Mouse (Mus musculus): Measurements from ENCODE around the gene Vmn2r33. TPM values are rescaled to one million over a fixed set of nuclear protein-coding genes. Genes with fewer than 3 reads are reported as not detected.

The Vmn2r33 gene
- not detected for polyA plus RNA-seq (2015; fragmentation: Illumina TruSeq; extraction: RNeasy Lipid Tissue Mini Kit (QIAGEN cat#74804); ENCODE audit: insufficient read depth, low read depth, low replicate concordance)

DNA sequence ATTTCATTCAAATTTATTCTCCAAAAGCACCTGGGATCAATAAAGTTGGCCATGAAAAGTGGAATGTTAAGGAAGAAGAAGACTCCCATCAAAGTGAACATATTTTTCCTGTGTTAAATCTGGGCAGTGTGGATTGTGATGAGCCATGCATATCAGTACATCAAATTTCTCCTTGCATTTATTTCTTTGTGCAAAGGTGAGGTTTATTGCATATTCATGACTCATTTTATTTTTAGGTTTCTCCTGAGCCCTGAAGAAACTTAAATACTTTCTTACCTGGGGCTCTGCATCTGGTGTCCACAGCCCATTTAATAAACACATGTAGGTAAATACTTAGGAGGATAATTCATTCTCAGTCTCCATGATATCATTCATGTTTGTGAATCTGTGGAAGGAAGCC, at the start of gene Vmn2r33:
Vmn2r33 (minus strand) TSS at position 101 of the 400 bp plus-strand sequence.

Other genes starting within 250 kb of the Vmn2r33 start
- gene Vmn2r30, start 229.2 kb downstream of the Vmn2r33 start, polyA plus RNA-seq (2015; fragmentation: Illumina TruSeq; extraction: RNeasy Lipid Tissue Mini Kit (QIAGEN cat#74804); ENCODE audit: insufficient read depth, low read depth, low replicate concordance), result not detected
- not detected for gene Gm45783, start 192.2 kb downstream of the Vmn2r33 start, polyA plus RNA-seq (2015; fragmentation: Illumina TruSeq; extraction: RNeasy Lipid Tissue Mini Kit (QIAGEN cat#74804); ENCODE audit: insufficient read depth, low read depth, low replicate concordance)
- not detected for gene Vmn2r31, start 167.1 kb downstream of the Vmn2r33 start, polyA plus RNA-seq (2015; fragmentation: Illumina TruSeq; extraction: RNeasy Lipid Tissue Mini Kit (QIAGEN cat#74804); ENCODE audit: insufficient read depth, low read depth, low replicate concordance)
- gene Vmn2r32, start 86.8 kb downstream of the Vmn2r33 start, polyA plus RNA-seq (2015; fragmentation: Illumina TruSeq; extraction: RNeasy Lipid Tissue Mini Kit (QIAGEN cat#74804); ENCODE audit: insufficient read depth, low read depth, low replicate concordance), result not detected
- not detected for gene Vmn2r34, start 122.7 kb upstream of the Vmn2r33 start, polyA plus RNA-seq (2015; fragmentation: Illumina TruSeq; extraction: RNeasy Lipid Tissue Mini Kit (QIAGEN cat#74804); ENCODE audit: insufficient read depth, low read depth, low replicate concordance)